Mouse (Mus musculus): ENCODE measurements around the gene Slc22a12.

The Slc22a12 gene

DNA sequence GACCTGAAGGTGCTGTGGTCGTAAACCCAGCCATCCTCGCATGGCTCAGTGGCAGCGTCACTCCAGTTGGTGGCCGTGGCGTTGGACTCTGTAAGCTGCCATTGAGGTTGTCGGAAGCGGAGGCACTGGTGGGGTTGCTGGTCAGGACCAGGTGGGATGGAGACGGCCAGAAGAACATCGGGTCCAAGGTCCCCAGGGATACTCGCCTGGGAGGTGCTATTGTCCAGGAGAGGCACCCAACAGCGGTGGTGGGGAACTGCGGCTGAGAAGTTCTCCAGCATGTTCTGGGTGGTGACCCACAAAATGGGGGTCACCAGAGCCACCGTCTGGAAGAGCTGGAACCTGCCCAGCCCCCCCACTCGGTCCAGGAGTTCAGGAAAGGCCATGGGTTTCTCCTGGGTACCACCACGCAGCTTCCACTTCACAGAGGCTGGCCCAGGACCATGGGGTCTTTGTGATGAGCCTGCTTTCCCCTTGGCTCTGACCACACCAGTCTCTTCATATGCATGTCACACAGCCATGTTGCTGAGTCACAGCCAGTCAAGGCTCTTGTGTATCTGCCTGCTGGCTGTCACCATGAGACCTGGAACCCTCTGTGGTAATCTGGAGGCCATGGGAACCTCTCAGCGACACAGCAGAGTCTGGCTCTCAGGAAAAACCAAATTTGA, at the start of gene Slc22a12:
Slc22a12 (minus strand) TSS at position 666 of the 668 bp plus-strand sequence.
- DNase-seq (ENCODE audit: low spot score), result peak; percentile 44

GRCm38 (mm10) chr19:6572001-6572400, 29.2 kb upstream of the Slc22a12 start:
- DNase-seq (ENCODE audit: low spot score), result no peak

DNA sequence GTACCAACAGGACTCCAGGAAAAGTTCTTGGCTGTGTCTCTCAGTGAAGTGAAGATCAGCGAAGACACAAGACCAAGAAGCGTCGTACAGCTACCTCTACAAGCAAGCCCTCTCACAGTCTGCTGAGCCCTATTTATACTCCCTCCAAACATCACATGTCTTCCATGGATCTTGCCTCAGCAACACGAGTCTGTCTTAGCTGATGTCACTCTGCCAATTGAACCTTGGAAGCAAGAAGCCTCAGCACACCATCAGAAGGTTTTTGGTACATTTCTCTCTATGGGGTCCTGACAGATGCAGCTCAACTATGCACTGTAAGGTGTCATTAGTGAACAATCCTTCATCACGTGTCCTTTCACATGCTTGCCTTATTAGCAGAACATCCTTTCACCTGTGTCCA, 28.6 kb upstream of the Slc22a12 start:
- DNase-seq (ENCODE audit: low spot score), result no peak

DNA sequence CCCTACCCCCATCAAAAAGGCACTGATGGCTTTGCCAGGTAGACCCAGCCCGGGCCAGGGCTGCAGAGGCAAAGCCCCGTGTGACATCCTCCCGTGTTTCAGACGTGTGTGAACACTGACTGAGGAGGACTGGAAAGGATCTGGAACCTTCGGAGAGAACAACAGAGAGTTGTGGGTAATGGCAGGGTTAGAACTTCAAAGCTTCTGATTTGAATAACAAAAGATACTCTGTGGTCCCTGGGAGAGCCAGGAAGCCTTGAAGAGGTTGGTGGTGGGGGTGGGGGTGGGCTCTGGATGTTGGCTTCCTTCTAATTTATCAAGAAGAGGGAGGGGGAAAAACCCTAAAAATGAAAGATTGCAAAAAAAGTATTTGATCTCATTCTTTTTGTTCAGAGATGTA, 26.7 kb upstream of the Slc22a12 start:
- no peak for DNase-seq (ENCODE audit: low spot score)

- no peak for DNase-seq (ENCODE audit: low spot score)
Observed at GRCm38 (mm10) chr19:6569021-6569420, 26.2 kb upstream of the Slc22a12 start.

DNA sequence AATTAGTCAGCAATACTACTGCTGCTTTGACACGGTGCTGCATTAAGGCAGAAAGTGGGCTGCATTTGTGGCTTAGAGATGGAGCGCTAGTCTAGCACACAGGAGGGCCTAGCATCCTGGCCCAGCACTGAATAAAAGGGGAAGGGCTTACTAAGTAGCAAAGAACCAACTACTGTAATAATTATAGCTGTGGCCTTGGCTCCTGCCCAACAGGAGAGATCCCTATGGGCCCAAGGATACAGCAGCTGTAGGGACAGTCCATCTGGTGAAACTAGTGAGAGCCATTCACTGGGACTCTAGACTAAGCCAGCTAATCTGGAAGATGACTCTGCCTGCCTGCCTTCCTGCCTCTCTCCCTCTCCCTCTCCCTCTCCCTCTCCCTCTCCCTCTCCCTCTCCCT, 23.6 kb upstream of the Slc22a12 start:
- DNase-seq (ENCODE audit: low spot score), result no peak

DNA sequence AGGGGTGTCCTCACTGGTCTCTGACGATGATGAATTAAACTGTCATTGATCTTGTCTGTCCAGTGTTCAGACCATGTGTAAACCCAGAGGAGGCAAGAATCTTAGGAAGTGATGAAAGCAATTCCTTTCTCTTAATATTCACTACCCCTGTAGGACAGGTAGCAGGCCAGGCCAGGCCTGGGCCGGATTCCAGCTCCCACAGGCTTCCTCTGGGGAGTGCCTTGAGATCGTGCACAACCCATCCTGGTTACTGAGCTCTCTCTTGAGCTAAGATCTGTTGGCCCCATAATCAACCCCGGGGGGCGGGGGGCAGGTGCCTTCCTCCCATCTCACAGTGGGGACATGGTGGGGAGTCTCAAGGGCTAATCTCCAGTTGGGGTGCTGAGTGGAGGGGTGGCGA, 22.3 kb upstream of the Slc22a12 start:
- DNase-seq (ENCODE audit: low spot score), result no peak

DNA sequence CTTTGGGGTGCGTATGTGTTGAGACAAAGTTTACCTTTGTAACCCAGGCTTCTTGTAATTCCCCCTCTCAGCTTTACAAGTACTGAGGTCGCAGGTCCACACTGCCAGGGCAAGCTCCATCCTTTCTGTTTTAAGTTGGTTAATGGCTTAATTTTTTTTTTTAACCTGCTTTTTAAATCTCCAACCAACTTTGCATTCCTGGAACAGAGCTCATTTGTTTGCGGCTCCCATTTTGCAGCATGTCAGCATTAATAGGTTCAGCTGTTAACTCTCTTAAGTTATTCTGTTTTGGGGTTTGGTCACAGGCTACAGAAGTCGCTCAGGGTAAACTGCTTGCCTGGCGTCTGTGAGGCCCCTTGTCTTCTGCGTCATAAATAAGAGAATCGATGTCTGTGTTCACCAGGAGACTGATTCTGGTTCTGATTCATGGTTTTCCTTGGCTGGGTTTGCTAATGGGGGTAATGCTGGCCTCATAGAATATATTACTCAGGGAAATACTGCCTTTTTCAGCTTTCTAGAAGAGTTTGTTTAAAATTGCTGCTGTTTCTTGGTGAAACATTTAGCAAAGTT, 17.5 kb upstream of the Slc22a12 start:
- DNase-seq (ENCODE audit: low spot score), result no peak

- no peak for DNase-seq (ENCODE audit: low spot score)
Observed at GRCm38 (mm10) chr19:6559576-6559975, 16.7 kb upstream of the Slc22a12 start.

DNA sequence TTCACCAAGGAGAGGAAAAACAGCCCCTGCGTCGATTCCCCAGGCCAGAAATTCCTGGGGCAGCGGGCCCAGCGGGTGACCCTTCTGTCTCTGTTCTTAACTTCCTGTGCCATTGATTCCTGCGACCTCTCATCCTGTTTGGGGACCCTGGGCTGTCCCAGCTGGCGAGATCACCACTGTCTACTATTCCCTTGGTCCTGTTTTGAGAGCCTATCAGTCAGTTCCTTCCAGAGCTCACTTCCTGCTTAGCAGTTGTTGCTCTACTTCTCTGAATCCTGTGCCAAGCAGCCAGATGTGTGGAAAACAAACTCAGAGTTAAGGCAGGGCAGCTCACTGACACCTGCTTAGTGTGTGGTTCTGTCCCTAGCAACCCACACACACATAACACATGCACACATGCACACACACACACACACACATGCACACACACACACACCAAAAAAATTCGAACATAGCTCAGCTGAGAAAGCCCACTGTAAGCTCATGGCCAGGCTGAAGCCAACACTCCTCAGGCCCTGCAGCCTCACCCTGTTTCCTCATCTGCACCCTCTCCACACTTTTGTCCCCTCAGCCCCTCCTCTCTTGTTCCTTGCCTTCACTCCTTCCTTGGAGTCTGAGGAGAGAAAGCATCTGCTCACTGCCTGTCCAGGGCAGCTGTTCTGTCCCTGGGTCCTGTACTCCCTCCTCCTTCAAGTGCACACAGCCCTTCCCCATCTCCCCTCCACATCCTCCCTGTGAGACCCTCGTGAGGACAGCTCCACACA, 11.2 kb upstream of the Slc22a12 start:
- DNase-seq (ENCODE audit: low spot score), result peak; percentile 43

DNA sequence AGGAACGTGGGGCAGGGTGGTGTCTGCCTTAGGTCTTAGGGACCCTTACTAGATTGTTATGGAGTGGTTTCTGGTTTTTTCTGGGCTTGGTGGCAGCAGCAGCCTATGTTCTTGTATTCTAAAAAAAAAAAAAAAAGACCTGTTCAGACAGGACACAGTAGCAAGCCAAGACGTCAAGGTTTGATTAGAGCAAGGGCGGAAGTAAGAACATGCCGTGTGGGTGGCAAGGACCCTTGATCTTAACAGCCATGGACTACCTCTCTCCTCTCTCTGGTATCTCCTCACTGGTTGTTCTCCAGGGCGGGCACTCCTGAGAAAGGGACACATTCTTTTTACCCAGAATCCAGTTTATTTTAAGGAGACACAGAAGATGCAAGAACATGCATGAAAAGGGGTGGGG, 10.3 kb upstream of the Slc22a12 start:
- no peak for DNase-seq (ENCODE audit: low spot score)

DNA sequence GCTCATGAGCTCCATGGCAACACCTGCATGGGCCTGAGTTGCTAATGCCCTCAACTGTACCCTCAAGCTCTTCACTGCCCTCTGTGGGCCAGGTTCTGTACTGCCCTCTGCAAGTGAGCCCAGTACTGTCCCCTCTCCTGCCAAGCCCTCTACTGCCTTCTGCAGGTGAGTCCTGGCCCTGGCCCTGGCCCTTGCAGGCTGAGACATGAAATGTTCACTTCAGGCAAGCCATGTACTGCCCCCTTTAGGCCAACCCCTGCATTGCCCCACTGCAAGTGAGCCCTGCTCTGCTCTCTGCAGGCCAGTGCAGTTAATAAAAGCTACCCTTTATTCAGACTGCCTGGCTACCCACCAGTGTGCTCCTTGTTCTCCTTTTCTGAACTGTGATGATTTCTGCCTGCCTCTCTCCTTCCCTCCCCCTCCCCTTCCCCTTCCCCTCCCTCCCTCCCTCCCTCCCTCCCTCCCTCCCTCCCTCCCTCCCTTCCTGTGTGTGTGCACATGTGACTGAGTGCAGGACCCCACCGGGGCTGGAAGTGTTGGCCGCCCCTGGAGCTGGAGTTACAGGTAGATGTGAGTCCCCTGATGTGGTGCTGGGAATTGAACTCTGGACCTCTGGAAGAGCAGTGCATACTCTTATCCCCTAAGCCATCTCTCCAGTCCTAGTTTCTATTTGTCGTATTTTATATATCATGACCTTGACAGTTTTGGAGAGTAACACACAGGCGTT, 9.6 kb upstream of the Slc22a12 start:
- peak; percentile 43 for DNase-seq (ENCODE audit: low spot score)

DNA sequence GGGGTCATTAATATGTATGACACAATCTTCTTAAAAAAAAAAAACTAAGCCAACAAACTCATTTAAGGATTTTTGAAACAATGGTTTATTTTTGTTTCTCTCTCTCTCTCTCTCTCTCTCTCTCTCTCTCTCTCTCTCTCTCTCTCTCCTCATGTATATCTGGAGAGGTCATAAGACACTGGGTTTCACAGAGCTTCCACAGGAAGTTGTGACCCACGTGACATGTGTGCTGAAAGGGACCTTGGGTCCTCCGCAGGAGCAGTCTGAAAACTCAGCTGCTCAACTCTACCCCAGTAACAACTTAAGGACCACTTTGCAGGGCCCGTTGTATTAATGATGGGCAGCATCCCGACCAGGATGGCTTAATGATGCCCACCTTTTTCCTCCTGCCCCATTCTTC, 8.4 kb upstream of the Slc22a12 start:
- no peak for DNase-seq (ENCODE audit: low spot score)

GRCm38 (mm10) chr19:6549566-6549965, 6.7 kb upstream of the Slc22a12 start:
- DNase-seq (ENCODE audit: low spot score), result no peak

DNA sequence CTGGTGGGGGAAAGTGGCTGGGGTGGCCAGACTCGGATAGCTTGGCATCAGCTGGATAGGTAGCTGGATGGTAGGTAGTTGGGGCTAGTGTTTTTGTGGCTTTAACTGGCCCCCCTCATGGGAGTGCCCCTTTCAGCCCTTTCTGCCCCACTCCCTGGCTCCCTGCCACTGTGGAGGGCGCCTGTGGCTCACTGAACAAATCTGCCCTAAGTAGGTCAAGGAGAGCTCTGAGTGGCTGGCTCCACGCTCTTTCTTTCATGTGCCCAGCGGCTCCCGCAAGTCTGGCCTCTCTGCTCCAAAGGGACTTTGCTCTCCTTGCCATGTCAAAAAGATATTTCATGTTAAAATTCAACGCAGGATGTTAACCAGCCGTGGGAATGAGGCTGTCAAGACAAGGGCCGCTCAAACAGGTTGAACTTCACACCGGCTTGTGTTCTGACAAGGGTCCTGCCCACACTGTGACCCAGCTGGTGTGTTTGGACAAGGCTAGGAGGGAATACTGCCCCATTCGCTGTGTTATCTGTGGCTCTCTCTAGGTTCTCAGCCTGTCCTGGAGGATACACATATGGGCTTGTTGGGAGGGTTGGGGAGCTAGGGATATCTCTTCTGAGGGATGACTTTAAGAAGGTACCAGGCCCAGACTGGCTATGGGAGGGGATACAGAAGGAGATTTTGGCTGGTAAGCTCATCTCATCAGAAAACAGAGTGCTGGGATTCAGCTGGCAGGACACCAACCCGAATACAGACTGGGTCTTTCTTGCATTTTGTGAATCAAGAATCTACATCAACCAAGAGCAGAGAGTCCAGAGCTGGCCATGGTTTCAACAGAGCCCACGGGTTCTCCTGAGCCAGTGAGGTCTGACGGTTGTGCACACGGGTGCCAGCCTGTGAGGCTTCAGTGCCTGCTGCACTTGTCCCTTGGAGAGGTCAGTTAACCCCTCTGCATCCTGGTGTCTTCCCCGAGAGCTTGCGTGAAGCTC, 5.9 kb upstream of the Slc22a12 start:
- no peak for DNase-seq (ENCODE audit: low spot score)

DNA sequence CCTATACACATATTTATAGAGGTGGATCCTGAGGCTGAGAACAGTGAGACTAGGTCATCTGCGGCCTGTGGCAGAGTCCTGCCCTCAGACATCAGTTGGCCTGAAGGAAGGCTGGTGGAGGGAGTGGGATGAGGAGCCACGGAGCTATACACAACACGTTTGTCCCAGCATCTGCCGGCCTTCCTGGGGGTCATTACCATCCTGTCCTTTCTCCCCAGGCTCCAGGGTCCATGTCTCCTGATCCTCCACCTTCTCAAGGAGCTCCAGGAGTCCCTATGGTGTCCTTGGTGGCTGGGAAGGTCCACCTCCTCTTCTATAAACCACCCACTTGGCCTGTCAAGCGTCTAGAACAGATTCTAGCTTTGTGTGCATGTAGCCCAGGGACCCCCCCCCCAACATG, 5.0 kb upstream of the Slc22a12 start:
- DNase-seq (ENCODE audit: low spot score), result no peak

DNA sequence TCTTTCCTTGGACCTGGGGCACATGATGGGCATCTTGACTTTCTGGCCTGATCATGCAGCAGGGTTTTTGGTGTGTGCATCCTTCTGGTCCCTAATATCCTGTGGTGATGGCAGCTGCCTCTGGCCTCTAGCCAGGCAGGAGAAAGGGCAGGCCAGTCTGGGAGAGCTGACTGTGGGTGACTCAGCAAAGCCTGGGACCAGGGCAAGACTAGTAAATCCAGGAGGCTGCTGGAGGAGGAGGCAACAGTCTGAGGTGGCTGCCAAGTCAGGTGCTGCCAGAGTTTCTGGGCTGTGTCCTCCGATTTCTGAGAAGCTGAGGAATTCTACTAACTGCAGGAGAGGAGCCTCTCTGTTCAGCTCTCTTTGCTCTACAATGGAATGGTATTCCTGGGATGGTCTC, 3.3 kb upstream of the Slc22a12 start:
- peak; percentile 93 for DNase-seq (ENCODE audit: low spot score)

DNA sequence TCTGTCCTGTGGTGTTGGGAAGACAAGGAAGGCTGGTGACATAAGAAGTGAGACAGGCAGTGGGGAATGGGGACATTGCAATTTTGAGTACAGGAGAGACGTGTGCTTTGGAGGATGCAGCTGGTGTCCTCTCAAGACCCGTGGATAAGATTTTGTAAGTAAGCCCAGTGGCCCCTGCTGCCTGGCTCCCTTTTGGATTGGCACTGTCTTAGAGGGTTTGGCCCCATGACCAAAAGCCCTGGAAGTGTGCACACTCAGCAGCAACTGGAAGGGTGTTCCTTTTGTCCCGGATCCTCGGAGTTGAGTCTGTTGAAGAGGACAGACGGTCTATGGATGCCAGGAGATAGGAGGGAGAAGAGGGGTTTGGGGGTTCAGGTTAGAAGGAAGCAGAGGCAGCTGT, 2.6 kb upstream of the Slc22a12 start:
- DNase-seq (ENCODE audit: low spot score), result peak; percentile 50

DNA sequence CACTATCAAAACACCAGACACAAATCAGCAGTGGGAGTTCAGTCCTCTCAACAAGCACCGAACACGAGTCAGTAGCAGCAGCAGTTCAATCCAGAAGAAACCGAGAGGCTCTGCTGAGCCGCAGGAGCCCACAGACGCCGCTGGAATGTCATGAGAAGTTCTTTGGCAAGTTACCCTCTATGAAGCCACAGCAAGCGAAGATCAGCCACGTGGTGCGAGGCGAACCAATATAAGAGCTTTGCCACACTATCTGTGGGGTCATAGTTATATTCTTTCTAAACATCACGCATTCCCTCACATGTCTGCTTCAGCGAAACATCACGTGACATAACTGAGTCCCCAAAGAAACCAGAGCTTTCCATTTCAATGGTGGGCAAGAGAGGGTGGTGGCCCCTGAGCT, 1.9 kb upstream of the Slc22a12 start:
- DNase-seq (ENCODE audit: low spot score), result no peak

- DNase-seq (ENCODE audit: low spot score), result peak; percentile 71
Observed at GRCm38 (mm10) chr19:6543518-6543917, 686 bp upstream of the Slc22a12 start.

DNA sequence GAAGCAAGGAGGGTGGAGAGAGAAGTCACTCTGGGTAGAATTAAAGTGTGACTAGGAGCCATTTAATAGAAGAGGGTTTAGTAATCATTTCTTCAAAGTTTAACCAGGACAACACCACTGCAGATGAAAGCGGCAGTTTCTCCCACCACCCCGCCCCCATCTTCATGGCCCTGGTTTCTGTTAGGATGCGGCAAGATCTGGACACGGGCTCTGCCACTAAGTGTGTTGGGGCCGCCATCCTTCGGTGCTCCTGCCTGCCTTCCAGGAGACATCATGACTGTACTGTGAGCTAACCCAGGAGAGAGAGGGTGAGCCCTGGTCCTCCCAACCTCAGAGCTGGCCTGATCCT, 177 bp upstream of the Slc22a12 start:
- DNase-seq (ENCODE audit: low spot score), result no peak

- DNase-seq (ENCODE audit: low spot score), result no peak
Observed at GRCm38 (mm10) chr19:6541521-6541920, 1.3 kb downstream of the Slc22a12 start.

Measured in adipocyte (in vitro differentiated cells).